Mouse (Mus musculus) liver, adult 2 months (tissue): ENCODE measurements at regions not wholly inside any gene's neighbourhood (a gene's known extent, or its start where the extent isn't known, plus 50 kb on each side); places are given as distances from the start of the nearest gene placed in this dataset.
A peak's percentile ranks its signal among the peaks of the same experiment; 100 is the strongest.

Experiments used
- DNase-seq: peaks from one replicate; pipeline ENCODE4 v3.0.0-alpha.2; 2011; ENCODE audit warnings: low read depth, low spot score; ENCODE audit errors: extremely low read depth
- H3K27ac ChIP-seq: fragments of 200-500 bp; replicated peaks from 2 replicates; pipeline ENCODE4 v1.5.1; 2012; ENCODE audit warnings: low read depth, mild to moderate bottlenecking, control low read depth, inconsistent platforms, low read length; ENCODE audit not compliant: insufficient read depth
- H3K27me3 ChIP-seq: fragments of 200-500 bp; 2 replicates; pipeline ENCODE4 v1.6.1; 2012; ENCODE audit warnings: mild to moderate bottlenecking, moderate library complexity, low read length, inconsistent platforms; ENCODE audit not compliant: control insufficient read depth, insufficient read depth
- H3K36me3 ChIP-seq: fragments of 200-500 bp; 2 replicates; pipeline ENCODE4 v1.6.1; 2012; ENCODE audit warnings: low read length, inconsistent platforms; ENCODE audit not compliant: control insufficient read depth, insufficient read depth
- H3K4me1 ChIP-seq: fragments of 200-500 bp; 2 replicates; pipeline ENCODE4 v1.6.1; 2011; ENCODE audit warnings: low read length; ENCODE audit not compliant: control insufficient read depth, insufficient read depth
- H3K4me3 ChIP-seq: fragments of 200-500 bp; 2 replicates; pipeline ENCODE4 v1.5.1; 2011; ENCODE audit warnings: low read depth, mild to moderate bottlenecking, control low read depth, low read length, moderate library complexity; ENCODE audit not compliant: insufficient read depth
- H3K79me2 ChIP-seq: fragments of 200-500 bp; 2 replicates; pipeline ENCODE4 v1.6.1; 2012; ENCODE audit warnings: inconsistent platforms, mild to moderate bottlenecking, low read length, moderate library complexity; ENCODE audit not compliant: control insufficient read depth, insufficient read depth
- H3K9ac ChIP-seq: fragments of 200-500 bp; 2 replicates; pipeline ENCODE4 v1.6.1; 2012; ENCODE audit warnings: low read depth, mild to moderate bottlenecking, control low read depth, inconsistent platforms, low read length
- CTCF ChIP-seq: fragments of 200-500 bp; IDR thresholded peaks from 2 replicates; pipeline ENCODE4 v1.5.1; 2011; ENCODE audit warnings: low read depth, low read length, control low read depth
- POLR2A ChIP-seq: fragments of 200-500 bp; IDR thresholded peaks from 2 replicates; pipeline ENCODE4 v1.6.1; 2011; ENCODE audit warnings: low read length, control low read depth; ENCODE audit not compliant: insufficient read depth; ENCODE audit errors: extremely low read depth
- WGBS: fragments of 180-500 bp; shearing (Covaris S2); methylation state at CpG from one replicate; pipeline ENCODE4 v1.1.7; 2018; 5-methylcytosine and 5-hydroxymethylcytosine counted together

DNA sequence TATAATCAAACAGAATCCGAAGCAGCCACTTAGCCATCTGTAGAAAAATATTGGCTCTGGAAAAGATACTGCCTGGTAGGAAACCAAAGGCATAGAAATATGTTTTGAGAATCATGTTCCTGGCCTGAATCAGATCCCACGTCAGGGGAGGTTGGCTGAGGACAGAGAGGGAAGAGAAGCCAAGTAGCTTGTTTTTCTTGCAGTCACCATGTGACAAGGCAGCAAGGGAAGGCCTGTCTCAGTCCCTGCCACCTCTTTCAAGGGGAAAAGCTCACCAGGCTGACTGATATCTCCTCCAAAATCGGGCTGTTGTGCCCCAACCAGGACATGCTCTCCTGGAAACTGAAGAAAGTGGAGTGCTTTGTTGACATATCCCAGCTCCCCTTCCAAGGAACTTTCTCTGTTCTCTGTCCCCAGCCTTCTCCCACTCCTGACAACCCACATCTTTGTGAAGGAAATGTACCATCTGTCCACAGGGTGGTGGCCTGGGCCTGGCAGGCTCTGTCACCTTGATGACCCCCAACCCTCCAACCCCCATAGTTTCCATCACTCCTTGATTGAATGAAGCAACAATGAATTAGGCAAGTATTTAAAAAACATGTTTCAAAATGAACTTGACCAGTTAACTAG, 104.3 kb upstream of the Foxn2 start:
- no peaks in the 10 kb centered on the region for H3K27me3 ChIP-seq
- H3K36me3 ChIP-seq: no peaks in the 10 kb centered on the region
- TF ChIP-seq POLR2A: no peak
- no peak for TF ChIP-seq CTCF
- no peak overlapping the region for H3K9ac ChIP-seq
- no peak overlapping the region for H3K27ac ChIP-seq
- H3K79me2 ChIP-seq: no peaks in the 10 kb centered on the region
- H3K4me3 ChIP-seq: no peak overlapping the region
- no peaks in the 10 kb centered on the region; the same call in 1 of the 2 replicates for H3K4me1 ChIP-seq
- 48% methylated on average over 3 of the region's 3 CpGs for WGBS
- peak; percentile 10 for DNase-seq

GRCm38 (mm10) chr17:88337649-88338404, 102.7 kb upstream of the Foxn2 start:
- Histone ChIP-seq H3K79me2 (no peaks in the 10 kb centered on the region), H3K4me3 (no peak overlapping the region), H3K27me3 (no peaks in the 10 kb centered on the region), H3K4me1 (no peaks in the 10 kb centered on the region; the same call in 1 of the 2 replicates), H3K36me3 (no peaks in the 10 kb centered on the region), H3K27ac (no peak overlapping the region), H3K9ac (no peak overlapping the region)
- no peak for TF ChIP-seq CTCF
- no peak for TF ChIP-seq POLR2A
- DNase-seq: peak; percentile 15
- WGBS: 68% methylated on average over 8 of the region's 8 CpGs

GRCm38 (mm10) chr17:88341141-88341540, 99.4 kb upstream of the Foxn2 start:
- no peak for DNase-seq
- no peaks in the 10 kb centered on the region; the same call in 1 of the 2 replicates for H3K4me1 ChIP-seq
- H3K4me3 ChIP-seq: no peak overlapping the region
- 55% methylated on average over 5 of the region's 5 CpGs for WGBS
- no peak overlapping the region for H3K9ac ChIP-seq
- no peak overlapping the region for H3K27ac ChIP-seq
- H3K27me3 ChIP-seq: no peaks in the 10 kb centered on the region
- TF ChIP-seq CTCF: no peak
- TF ChIP-seq POLR2A: no peak
- no peaks in the 10 kb centered on the region for H3K79me2 ChIP-seq
- H3K36me3 ChIP-seq: no peaks in the 10 kb centered on the region

- no peak overlapping the region for H3K27ac ChIP-seq
- 66% methylated on average over 5 of the region's 5 CpGs for WGBS
- H3K27me3 ChIP-seq: no peaks in the 10 kb centered on the region
- no peak for TF ChIP-seq CTCF
- no peak for TF ChIP-seq POLR2A
- no peak overlapping the region for H3K4me3 ChIP-seq
- H3K79me2 ChIP-seq: no peaks in the 10 kb centered on the region
- peak; percentile 48 for DNase-seq
- no peak overlapping the region for H3K9ac ChIP-seq
- no peaks in the 10 kb centered on the region for H3K36me3 ChIP-seq
- H3K4me1 ChIP-seq: no peaks in the 10 kb centered on the region; the same call in 1 of the 2 replicates
These were observed 98.9 kb upstream of the Foxn2 start for GRCm38 (mm10) chr17:88341599-88341998.

GRCm38 (mm10) chr17:88343091-88343783, 97.3 kb upstream of the Foxn2 start:
- Histone ChIP-seq H3K4me1 (no peaks in the 10 kb centered on the region; the same call in 1 of the 2 replicates), H3K4me3 (no peak overlapping the region), H3K27ac (no peak overlapping the region), H3K36me3 (no peaks in the 10 kb centered on the region), H3K9ac (no peak overlapping the region), H3K79me2 (no peaks in the 10 kb centered on the region), H3K27me3 (no peaks in the 10 kb centered on the region)
- TF ChIP-seq POLR2A (no peak), CTCF (no peak)
- DNase-seq: no peak
- WGBS: 84% methylated on average over 17 of the region's 17 CpGs
